Mouse (Mus musculus): ENCODE results near the gene Tmem63c. TPM values are rescaled to one million over a fixed set of nuclear protein-coding genes. Genes with fewer than 3 reads are reported as not detected.

The Tmem63c gene
- total RNA-seq, 2 experiments from 2014 or later: 0.93 to 1.2 TPM

DNA sequence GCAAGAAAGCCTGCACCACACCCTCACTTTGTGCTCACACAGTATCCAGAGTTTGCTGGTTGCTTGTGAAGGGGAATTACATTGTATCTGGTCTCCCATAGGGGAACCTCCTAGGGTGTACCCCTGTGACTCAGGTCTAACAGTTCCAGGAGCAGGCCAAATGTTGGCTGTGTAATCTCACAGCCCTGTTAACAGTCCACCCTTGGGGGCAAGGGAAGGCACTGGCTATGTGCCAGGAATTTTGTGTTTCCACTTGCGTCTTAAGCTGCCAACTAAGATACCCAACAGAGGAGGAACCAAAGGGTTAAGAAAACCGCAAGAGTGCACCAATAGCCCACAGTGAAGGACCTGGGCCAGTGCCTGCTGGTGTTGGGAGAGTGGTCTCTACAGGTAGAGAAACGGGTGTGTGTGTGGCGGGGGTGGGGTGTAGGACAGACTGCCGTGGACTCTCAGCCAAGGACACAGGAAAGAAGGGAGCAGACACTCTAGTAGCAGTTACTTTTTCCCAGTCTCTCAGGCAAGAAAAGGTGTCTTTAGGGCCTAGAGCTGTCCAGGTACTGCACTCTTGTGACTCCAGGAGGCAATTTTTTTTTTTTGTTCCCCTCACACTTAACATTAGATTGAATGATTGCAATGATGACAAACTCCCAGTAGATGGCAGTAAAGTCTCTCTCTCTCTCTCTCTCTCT is 20.8 kb upstream of the Tmem63c start:
- DNase-seq: no peak

DNA sequence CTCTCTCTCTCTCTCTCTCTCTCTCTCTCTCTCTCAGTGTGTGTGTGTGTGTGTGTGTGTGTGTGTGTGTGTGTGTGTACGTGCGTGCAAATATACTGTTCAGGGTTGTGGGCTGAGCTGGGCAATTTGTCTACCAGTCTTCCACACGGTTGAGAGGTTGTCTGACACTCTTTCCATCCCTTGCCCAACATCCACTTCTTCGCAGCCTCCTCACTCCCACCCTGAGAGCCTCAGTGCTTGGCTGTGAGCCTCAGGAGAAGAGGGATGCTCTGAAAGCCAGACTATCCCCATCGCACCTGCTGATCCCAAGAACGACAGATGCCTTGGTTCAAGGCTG is 20.3 kb upstream of the Tmem63c start:
- no peak for DNase-seq

DNA sequence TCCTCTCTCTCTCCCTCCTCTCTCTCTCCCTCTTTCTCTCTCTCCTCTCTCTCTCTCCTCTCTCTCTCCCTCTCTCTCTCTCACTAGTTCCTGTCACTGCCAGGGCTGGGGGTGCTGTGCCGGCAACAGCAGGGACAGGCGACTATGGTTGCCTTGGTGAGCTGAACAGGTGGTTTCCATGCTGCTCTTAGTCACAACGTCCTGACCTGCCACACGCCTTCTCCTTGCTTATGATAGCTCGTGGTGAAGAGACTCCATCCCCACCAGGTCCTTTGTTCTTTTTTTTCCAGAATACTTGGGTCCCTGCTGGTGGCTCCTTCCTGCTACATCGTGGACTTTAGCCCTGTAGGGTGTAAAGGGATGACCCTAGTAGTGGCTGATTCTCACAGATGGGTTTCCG is 18.9 kb upstream of the Tmem63c start:
- no peak for DNase-seq

DNA sequence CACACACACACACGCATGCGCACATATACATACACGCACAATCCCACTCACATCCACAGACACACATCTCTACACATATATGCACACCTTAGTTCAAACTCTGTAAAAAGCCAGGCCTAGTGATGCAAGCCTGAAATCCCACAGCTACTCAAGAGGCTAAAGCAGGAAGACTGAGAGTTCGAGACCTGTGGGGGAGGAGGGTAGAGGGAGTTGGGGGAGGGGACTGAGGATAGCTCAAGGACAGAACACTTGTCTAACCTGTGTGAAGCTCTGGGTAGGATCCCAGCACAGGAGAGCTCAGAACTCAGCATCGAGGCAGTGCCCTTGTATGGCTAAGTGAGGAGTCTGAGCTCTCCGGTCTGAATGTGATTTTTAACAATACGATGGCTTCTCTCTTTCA is 18.3 kb upstream of the Tmem63c start:
- no peak for DNase-seq

DNA sequence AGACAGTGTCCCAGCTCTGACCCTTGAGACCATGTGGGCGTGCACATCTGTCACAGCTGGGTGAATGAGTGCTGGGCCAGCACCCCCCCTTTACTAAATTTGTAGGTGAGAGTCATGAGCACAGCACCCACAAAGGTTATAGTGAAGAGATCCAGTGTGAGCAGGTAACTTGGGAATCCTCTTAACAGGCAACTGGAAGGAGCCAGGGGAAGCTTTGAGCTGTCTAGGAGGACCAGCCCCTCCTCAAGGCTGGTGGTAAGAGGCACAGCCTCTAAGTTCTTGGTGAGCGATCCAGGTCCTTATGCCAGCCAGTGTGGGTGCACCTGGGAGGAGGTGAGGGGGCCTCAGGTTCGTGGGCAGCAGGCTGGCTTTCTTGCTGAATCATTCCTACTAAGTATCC is 17.5 kb upstream of the Tmem63c start:
- no peak for DNase-seq

DNA sequence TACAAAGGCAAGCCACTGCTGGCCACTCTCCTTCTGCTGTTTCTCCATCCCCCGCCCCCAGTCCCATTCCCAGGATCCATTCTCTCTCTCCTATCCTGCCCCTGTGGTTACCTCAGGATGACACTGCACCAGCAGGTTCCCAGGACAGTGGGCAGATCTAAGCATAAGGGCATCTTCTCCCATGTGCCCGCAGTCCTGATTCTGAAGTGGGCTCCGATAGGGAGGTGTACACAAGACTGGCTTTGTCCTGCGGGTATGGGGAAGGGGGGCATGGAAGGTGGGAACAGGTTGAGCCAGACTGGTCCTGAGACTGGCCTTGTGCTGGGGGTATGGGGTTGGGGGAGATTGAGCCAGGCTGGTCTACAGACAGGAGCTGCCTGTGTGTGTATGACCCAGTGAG is 16.5 kb upstream of the Tmem63c start:
- no peak for DNase-seq

DNA sequence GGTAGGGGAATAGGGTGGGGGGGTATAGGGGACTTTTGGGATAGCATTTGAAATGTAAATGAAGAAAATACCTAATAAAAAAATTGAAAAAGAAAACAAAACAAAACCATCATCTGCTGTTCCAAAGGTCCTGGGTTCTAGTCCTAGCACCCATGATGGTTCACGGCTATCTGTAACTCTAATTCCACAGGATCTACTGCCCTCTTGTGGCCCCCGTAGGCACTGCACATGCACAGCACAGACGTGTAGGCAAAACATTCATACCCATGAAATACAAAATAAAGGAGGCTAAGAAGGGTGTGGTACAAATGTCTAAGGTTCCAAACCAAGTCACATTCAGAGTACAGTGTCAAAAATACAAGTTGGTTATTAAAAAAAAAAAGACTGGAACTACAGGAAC is 4.1 kb upstream of the Tmem63c start:
- DNase-seq: peak; percentile 27

DNA sequence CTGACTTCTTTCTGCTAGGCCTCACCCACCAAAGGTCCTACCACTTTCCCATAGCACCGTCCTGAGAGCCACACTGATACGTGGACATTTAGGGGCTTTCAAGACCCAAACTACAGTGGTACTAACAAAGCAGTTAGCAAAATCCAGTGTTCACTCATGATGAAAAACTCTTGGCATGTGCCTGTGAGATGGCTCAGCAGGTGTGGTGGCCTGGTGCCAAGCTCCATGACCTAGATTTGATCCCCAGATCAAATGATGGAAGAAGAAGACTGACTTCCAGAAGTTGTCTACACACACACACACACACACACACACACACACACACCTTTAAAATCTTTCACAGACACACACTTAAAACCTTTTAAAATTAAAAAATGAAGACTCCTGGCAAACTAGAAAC is 2.4 kb upstream of the Tmem63c start:
- no peak for DNase-seq

DNA sequence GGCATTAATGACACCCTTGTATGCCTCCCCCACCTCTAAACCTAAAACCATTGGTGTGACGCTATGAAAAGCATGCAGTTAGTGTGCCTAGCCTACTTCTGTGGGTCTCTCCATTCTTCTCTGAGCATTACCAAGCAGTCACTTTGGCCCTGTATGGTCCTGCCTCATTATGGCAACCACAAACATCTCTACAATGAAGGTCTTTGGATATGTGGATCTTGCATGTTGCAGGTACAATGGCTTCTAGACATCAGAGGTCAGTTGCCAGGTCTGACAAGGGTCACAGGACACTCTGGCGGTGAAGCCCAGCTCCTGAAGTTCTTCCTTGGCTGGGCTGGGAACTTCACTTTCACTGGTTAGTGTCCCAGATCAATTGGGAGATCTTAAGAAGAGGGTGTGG is 866 bp downstream of the Tmem63c start:
- no peak for DNase-seq

DNA sequence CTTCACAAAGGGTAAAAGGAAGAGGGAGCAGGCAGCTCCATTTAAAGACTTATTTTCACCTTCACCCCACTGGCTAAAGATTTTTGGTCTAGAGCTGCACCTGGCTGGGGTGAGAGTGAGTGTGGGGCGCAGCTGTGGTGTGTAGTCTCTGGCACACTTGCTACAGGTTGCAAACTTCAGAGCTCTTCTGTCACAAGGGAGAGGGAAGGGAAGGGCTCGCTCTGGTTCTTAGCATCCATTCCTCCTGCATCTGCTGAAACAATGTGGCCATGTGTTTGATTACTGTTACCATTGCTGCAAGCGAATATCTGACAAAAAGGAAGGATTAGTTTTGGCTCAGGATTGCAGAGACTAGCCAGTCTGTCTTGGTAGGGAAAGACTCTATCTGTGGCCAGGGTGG is 2.3 kb downstream of the Tmem63c start:
- DNase-seq: no peak

DNA sequence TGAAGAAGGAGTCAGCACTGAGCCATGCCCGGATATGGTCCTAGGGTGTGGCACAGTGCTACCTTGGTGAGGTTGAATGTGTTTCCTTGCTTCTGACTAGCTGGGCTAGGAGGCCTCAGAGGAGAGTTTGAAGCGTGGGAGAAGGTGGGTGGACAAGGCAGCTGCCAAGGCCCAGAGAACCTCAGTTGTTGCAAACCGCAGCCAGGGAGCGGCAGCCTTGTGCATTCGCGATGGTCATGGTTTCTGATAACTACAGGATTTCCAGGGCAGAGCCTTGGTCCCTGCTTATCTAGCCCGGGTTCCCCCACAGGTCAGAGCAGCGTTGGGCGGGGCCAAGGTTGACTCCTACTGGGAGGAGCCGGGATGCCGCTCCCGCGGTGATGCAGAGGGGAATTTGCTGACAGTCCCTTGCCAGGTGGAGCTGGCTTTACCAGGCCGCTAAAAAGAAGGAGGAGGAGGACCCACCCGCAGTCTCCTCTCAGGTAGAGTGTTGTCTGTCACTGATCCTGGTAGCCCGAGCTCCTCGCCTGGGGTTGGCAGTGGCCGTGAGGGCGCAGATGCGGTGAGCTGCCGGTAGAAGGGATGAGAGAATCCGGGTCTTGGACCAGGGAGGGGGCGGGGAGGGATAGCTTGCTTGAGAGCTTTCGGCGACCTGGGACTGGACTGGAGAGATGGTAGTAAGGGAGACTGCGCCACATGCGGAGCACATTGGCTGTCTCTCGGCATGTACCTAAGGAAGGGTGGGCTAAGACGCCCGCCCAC is 5.2 kb downstream of the Tmem63c start:
- DNase-seq: peak; percentile 35

DNA sequence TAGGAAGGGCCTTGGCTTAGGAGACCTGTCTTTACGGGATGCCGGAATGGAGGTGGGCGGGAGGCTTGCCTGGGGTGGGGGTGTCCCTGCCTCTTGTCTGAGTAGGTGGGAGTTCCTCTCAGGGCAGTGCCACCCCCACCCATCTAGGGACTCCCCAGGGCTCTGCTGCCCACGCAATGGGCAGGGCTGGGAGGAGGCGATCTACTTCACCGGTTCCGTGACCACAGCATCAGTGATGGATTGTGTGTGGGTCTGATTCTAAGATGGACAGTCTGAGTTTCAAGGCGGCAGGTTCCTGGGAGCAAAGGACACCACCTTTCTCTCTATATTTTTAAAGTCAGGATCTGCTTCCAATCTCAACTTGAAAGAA is 5.7 kb downstream of the Tmem63c start:
- DNase-seq: no peak

DNA sequence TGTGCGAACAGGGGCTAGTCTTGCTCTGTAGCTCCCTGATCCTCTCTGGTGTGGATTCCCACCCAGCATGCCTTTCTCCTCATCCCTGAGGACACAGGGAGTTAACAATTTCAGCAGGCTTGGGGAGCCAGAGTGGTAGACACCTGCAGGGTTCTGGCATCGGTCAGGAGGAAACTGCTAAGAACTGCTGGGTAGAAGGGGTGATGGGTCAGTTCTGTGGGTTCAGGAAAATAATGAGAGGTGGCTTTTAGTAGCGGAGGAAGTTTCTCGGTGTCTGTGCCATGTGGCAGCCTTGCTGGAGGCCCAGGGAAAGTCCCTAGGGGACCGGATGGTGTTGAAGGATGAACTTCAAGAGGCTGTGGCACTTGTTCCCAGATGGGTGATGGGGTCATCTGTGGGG is 6.3 kb downstream of the Tmem63c start:
- DNase-seq: no peak

DNA sequence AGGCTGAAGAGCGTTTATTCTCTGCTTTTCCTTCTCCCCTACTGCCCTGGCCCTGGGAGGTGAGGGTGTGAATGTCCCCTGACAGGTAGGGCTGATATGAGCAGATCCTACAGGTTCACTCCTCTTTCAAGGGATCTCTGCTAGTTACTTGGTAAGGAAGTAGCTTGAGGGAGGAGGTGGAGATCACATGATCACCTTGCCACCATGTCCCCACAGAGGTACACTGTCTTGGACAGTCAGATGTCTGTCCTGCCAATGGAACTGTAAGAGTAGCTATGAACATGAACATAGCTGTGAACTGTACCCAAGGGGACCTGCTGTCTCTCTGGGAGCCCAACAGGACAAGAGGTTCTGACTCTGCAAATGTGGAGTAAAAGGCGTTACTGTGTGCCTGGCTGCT is 6.9 kb downstream of the Tmem63c start:
- no peak for DNase-seq

DNA sequence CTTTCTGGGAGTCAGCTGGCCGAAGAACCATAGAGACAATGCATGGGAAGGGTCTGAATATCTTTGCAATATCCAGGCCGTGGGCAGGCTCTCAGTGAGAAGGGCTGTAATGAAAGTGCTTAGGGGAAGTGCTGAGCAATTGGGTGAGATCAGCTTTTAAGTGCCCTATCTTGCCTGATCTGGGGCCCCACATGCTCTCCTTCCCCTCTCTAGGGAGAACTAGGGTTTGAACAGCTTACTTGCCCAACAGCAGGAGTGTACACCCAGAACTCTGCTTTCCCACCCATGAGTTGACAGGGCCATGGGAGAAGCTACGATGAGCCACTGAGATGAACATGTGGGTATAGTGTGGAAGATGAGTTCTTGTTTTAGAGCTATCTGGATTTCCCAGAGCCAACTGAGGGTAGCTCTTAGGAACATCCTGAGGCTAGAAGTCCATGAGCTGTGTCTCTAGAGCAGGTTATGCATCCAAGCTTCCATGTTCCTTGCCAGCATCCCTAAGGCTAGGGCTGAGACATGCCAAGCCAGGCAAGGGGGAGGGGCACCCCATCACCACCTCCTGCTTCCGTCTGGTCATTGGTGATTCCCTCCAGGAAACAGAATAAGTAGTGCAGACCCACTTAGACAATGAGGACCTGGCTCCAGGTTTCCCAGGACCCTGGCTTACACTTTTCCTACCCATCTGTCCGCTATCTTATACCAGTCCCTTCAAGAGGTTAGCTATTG is 8.3 kb downstream of the Tmem63c start:
- no peak for DNase-seq

DNA sequence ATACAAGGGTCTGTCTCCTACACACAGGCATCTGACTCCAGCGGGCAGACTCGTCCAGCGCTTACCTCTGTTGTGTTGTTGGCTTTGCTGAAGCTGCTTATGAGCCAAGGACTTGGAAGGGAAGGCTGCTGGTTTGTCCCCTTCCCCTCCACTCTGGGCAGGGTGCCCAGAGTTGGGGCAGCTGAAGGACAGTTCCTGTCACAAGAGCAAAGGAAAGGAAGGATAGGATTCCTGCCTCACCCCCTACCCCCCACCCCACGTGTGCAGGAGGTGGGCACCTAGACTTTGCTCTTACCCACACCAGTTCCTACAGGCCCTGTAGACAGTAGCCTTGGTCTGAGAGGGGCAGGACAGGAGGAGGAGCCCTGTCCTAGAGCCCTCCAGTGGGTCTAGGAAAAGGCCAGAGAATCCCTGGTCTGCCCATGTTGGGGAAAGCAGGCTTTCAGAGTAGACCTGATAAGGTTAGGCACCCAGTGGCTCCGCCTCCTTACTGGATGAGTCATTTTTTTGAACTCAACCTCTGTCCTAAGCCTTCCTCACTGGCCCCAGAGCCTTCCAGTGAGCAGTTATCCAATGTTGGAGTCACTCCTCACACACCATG is 10.1 kb downstream of the Tmem63c start:
- peak; percentile 41 for DNase-seq

DNA sequence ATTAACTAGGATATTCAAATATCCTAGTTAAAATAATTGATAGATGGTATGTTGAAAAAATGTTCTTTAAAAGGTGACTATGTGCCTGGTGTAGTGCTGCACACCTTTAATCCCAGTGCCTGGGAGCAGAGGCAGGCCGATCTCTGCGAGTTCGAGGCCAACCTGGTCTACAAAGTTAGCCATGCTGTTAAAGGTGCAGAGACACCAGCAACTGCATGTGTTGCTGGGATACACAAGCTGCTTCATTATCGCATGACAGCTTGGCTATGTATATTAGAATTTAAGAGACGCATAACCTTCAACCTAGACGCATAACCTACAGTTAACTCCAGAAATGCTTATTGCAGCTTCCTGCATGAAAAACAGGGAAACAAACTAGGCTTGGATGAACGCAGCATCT is 15.5 kb downstream of the Tmem63c start:
- no peak for DNase-seq

DNA sequence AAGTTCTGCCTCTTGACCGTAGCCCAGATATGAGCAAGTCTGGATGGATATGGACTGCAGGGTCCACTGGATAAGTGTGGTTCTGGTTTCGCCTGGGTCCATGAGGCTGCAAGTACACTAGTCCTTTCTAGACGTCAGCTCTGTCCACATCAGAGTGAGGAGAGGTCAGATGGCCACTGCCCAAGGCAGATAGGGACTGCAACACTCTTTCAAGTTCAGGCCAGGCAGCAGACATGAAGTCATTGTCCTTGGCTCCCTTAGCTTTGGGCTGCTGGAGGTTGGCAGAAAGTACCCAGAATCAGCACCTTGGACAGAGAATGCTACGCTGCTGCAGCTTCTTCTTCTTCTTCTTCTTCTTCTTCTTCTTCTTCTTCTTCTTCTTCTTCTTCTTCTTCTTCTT is 19.0 kb downstream of the Tmem63c start:
- peak; percentile 63 for DNase-seq

DNA sequence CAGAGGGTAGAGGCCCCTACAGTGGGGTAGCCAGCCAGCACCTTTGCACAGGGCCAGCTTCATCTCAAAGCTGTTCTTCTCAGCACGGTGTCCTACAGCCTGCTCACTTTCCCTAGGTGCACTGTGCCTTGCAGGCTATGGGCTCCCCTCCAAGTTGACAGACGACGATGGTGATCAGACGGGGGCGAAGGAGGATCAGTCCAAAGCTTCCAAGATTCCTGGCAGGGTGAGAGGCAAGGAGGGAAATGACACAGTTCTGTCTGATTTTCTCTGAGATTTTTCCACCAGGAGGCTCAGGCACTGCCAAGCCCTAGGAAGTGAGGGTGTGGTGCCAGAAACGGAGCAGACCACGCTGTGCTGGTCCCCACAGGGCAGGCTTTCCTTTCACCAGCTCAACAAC is 19.7 kb downstream of the Tmem63c start:
- no peak for DNase-seq

DNA sequence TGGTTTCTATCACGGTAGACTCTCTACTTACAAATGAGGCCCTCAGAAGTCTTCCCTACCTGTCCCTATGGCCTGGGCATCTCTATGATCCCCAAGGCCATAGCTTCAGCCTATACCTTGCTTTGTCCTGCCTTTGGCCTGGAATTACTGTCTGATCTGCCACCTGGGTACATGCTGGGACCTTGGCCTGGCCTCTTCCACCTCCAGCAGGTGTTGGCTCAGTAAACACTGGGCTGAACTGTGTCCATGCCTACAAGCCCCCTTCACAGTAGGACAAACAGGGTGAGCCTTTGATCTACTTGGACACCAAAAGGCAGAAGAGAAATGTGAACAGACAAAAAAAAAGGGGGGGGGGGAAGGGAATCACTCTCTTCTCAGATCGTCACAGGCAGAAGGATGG is 21.3 kb downstream of the Tmem63c start:
- no peak for DNase-seq

DNA sequence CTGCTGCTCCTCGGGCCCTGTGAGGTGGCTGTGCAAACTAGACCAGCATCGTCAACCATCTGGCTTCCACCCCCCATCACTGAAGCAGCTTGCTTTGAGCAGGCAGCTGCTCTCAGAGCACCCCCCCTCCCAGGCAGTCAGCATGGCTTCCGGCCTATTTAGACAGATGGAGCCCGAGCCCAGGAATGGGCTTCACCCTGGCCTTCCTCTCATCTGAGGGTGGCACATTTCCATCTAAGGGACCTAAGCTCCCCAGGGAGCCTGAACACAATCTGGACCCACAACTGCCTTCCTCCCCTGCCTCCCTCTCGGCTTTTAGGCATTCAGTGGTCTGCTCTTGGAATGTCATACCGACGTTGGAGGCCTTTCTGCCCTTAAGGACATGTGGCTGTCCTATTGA is 22.1 kb downstream of the Tmem63c start:
- DNase-seq: no peak

DNA sequence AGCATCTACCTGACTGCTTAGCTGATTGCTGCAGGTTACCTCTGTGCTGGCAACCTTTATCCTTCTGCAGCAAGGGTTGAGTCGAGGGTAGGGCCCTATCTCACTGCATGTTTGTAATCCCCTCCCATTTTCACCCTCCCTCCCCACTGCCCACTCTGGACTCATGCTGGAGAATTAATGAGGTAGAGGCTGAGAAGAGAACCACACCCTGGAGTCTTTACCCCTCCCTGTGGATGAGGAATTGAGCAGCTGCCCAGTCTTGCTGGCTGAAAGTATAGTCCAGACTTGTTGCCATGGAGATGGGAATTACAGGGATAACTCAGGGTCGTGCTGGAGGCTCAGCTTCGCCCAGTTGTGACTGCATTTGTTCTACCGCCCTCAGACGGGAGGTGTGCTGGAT is 23.6 kb downstream of the Tmem63c start:
- peak; percentile 15 for DNase-seq

DNA sequence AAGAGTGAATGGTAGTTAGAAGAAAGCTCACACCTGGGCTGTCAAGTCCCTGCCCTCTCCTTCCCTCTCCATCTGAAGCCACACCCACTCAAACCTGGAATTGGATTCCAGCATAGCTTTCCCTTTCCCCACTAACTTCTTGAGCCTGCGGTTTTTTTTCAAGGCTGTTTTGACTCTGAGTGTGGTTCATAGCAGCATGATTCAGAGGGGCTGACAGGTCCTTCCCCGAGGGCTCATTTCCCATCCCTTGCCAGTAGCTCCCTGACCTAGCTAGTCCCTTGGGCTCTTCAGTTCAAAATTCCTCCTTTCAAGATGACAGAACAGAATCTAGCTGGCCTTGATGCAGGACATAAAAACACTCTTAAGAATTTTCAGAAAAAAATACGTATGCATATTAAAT is 26.4 kb downstream of the Tmem63c start:
- DNase-seq: no peak
